Mouse (Mus musculus): Measurements from ENCODE around the gene Lama2.

Lama2 gene

DNA sequence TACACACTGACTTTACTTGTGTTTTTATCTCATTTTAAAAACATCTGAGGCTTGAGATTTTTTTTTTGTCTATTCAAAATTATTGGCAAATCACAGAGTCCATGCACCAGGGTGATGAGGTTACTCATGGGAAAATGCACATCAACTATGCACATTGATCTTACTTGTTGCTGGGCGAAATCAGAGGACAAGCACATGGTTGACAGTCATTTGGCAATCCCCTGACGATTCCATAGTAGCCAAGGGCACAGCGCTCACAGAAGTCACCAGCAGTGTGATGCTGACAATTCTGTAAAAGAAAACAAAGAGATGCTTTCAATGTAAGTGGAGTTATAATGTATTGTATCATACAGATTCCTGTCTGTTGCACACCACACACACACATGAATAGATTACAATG lies 454.8 kb downstream of the Lama2 start:
- Histone ChIP-seq H3K27me3 (ENCODE audit: control insufficient read depth, insufficient read depth, low read length, poor library complexity, severe bottlenecking) (no peaks in the 10 kb centered on the region), H3K36me3 (ENCODE audit: control insufficient read depth, insufficient read depth, low read length, poor library complexity, severe bottlenecking) (no peaks in the 10 kb centered on the region)
- no peak for DNase-seq (ENCODE audit: low read depth, low spot score)

DNA sequence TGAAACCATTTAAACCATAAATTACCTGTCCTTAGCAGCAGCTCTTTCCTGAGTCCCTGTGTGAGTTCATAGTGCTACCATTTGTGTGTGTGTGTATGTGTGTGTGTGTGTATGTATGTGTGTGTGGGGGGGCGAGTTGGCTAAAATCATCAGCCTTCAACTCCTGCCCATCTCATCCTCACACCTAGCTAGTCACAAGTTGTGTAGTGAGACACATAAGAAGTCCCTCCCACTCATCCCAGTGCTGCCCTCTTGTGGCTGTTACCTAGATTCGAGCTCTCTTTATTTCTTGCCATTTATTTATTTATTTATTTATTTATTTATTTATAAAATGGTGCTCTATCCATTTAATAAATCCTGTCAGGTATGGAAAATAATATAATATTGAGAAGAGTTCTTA lies 457.2 kb downstream of the Lama2 start:
- no peaks in the 10 kb centered on the region for H3K27me3 ChIP-seq (ENCODE audit: control insufficient read depth, insufficient read depth, low read length, poor library complexity, severe bottlenecking)
- no peak for DNase-seq (ENCODE audit: low read depth, low spot score)
- no peaks in the 10 kb centered on the region for H3K36me3 ChIP-seq (ENCODE audit: control insufficient read depth, insufficient read depth, low read length, poor library complexity, severe bottlenecking)

GRCm38 (mm10) chr10:27150220-27150619 lies 469.3 kb downstream of the Lama2 start:
- DNase-seq (ENCODE audit: low read depth, low spot score), result no peak
- no peaks in the 10 kb centered on the region for H3K27me3 ChIP-seq (ENCODE audit: control insufficient read depth, insufficient read depth, low read length, poor library complexity, severe bottlenecking)
- H3K36me3 ChIP-seq (ENCODE audit: control insufficient read depth, insufficient read depth, low read length, poor library complexity, severe bottlenecking), result no peaks in the 10 kb centered on the region

- DNase-seq (ENCODE audit: low read depth, low spot score), result no peak
- Histone ChIP-seq H3K27me3 (ENCODE audit: control insufficient read depth, insufficient read depth, low read length, poor library complexity, severe bottlenecking) (no peaks in the 10 kb centered on the region), H3K36me3 (ENCODE audit: control insufficient read depth, insufficient read depth, low read length, poor library complexity, severe bottlenecking) (no peaks in the 10 kb centered on the region)
Measured at GRCm38 (mm10) chr10:27140422-27140821, 479.1 kb downstream of the Lama2 start.

- Histone ChIP-seq H3K36me3 (ENCODE audit: control insufficient read depth, insufficient read depth, low read length, poor library complexity, severe bottlenecking) (no peaks in the 10 kb centered on the region), H3K27me3 (ENCODE audit: control insufficient read depth, insufficient read depth, low read length, poor library complexity, severe bottlenecking) (no peaks in the 10 kb centered on the region)
- DNase-seq (ENCODE audit: low read depth, low spot score), result no peak
Measured at GRCm38 (mm10) chr10:27135768-27136167, 483.8 kb downstream of the Lama2 start.

DNA sequence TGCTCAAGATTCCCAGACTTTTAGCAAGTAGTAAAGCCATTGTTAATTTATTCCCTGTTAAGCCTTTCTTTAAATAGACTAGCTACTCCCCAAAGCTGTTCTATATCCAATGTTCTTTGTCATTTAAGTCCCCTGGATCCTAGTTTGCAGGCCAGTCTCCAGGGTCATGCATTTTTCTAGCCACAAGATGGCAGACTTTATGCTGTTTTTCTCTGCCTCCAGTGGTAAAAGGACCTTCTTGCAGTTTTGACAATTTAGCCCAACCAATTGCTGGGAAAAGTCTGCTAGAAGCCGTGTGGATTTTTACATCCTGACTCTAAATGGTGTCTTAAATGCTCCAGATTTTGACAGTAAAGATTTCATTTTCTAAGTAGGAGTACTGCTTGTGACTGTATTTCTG lies 486.4 kb downstream of the Lama2 start:
- no peak for DNase-seq (ENCODE audit: low read depth, low spot score)
- Histone ChIP-seq H3K36me3 (ENCODE audit: control insufficient read depth, insufficient read depth, low read length, poor library complexity, severe bottlenecking) (no peaks in the 10 kb centered on the region), H3K27me3 (ENCODE audit: control insufficient read depth, insufficient read depth, low read length, poor library complexity, severe bottlenecking) (no peaks in the 10 kb centered on the region)

DNA sequence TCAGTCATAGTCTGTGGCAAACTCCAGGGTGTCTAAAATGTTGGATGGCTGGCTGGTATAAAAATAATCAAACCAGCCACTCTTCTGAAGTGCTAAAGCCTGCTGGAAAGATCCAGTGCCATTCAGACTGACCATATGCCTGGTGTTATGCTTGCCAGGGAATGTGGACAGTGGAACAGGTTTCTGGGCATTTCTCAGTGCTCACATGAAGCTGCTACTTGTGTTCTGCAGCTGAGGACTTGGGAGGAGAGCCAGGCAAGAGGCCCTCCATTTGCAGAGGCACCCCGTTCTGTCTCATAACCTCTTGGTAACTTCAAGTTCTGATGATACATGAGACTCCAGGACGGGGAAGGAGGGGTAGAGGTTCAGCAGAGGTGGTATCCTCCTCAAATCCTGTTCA lies 492.1 kb downstream of the Lama2 start:
- H3K36me3 ChIP-seq (ENCODE audit: control insufficient read depth, insufficient read depth, low read length, poor library complexity, severe bottlenecking), result no peaks in the 10 kb centered on the region
- DNase-seq (ENCODE audit: low read depth, low spot score), result no peak
- no peaks in the 10 kb centered on the region for H3K27me3 ChIP-seq (ENCODE audit: control insufficient read depth, insufficient read depth, low read length, poor library complexity, severe bottlenecking)

DNA sequence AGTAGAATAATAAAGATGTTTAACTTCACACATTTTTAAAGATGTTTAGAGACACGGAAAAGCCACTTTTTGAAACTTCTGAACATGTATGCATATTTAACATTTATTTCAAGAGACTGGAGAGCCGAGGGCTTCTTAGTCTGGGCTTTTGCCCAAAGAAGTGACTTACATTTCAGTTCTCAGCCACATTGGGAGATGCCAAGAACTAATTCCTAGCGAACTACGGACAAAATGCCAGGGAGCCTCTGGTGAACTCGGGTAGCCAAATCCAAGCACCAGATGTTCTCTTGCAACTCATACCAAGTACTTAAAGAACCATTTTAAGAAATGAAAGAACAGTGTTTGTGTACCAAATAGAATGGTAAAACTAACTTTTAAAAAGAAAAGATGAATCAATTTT lies 495.8 kb downstream of the Lama2 start:
- no peaks in the 10 kb centered on the region for H3K36me3 ChIP-seq (ENCODE audit: control insufficient read depth, insufficient read depth, low read length, poor library complexity, severe bottlenecking)
- DNase-seq (ENCODE audit: low read depth, low spot score), result no peak

GRCm38 (mm10) chr10:27117815-27118214 lies 501.7 kb downstream of the Lama2 start:
- Histone ChIP-seq H3K36me3 (ENCODE audit: control insufficient read depth, insufficient read depth, low read length, poor library complexity, severe bottlenecking) (no peaks in the 10 kb centered on the region), H3K27me3 (ENCODE audit: control insufficient read depth, insufficient read depth, low read length, poor library complexity, severe bottlenecking) (no peaks in the 10 kb centered on the region)
- DNase-seq (ENCODE audit: low read depth, low spot score), result no peak

More for the DNA sequence above, 495.8 kb downstream of the Lama2 start:
- H3K27me3 ChIP-seq (ENCODE audit: control insufficient read depth, insufficient read depth, low read length, poor library complexity, severe bottlenecking), result no peaks in the 10 kb centered on the region

DNA sequence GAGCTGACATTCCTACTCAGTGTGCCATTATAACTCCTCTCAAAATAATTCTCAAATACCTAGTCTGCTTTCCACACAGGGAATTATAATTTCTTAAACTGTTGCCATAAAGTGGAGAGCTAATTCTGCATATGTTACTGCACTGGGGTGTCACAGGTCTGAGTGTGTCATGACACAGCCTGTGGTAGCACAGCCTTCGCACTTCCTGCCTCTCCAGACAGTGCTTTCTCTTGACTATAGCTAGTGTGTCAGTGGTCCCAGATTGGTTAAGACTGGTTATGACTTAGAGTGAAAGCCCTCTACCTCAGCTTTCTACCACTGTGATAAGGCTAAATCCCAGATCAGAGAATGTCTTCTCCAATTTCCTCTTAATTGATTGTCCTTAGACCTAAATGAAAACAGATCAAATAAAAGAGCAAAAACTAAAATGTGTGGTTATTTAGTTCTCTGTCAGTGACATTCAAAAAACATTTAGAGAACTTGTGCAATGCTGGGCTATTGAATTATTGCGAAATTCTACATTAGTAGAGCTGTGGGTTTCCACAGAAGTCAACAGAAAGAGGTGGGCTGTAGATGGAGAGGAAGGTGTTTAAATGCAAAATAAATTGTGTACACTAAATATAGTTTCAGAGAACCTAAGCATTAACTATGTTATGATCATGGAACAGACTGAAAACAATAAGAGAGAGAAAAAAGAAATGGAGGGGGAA lies 502.5 kb downstream of the Lama2 start:
- H3K27me3 ChIP-seq (ENCODE audit: control insufficient read depth, insufficient read depth, low read length, poor library complexity, severe bottlenecking), result no peaks in the 10 kb centered on the region
- DNase-seq (ENCODE audit: low read depth, low spot score), result no peak
- H3K36me3 ChIP-seq (ENCODE audit: control insufficient read depth, insufficient read depth, low read length, poor library complexity, severe bottlenecking), result no peaks in the 10 kb centered on the region

- Histone ChIP-seq H3K36me3 (ENCODE audit: control insufficient read depth, insufficient read depth, low read length, poor library complexity, severe bottlenecking) (no peaks in the 10 kb centered on the region), H3K27me3 (ENCODE audit: control insufficient read depth, insufficient read depth, low read length, poor library complexity, severe bottlenecking) (no peaks in the 10 kb centered on the region)
- no peak for DNase-seq (ENCODE audit: low read depth, low spot score)
Measured at GRCm38 (mm10) chr10:27114131-27114530, 505.4 kb downstream of the Lama2 start.

- no peak for DNase-seq (ENCODE audit: low read depth, low spot score)
- Histone ChIP-seq H3K36me3 (ENCODE audit: control insufficient read depth, insufficient read depth, low read length, poor library complexity, severe bottlenecking) (no peaks in the 10 kb centered on the region), H3K27me3 (ENCODE audit: control insufficient read depth, insufficient read depth, low read length, poor library complexity, severe bottlenecking) (no peaks in the 10 kb centered on the region)
Measured at GRCm38 (mm10) chr10:27103811-27104210, 515.7 kb downstream of the Lama2 start.

GRCm38 (mm10) chr10:27101800-27102353 lies 517.7 kb downstream of the Lama2 start:
- Histone ChIP-seq H3K36me3 (ENCODE audit: control insufficient read depth, insufficient read depth, low read length, poor library complexity, severe bottlenecking) (no peaks in the 10 kb centered on the region), H3K27me3 (ENCODE audit: control insufficient read depth, insufficient read depth, low read length, poor library complexity, severe bottlenecking) (no peaks in the 10 kb centered on the region)
- DNase-seq (ENCODE audit: low read depth, low spot score), result no peak

- DNase-seq (ENCODE audit: low read depth, low spot score), result no peak
- no peaks in the 10 kb centered on the region for H3K27me3 ChIP-seq (ENCODE audit: control insufficient read depth, insufficient read depth, low read length, poor library complexity, severe bottlenecking)
- no peaks in the 10 kb centered on the region for H3K36me3 ChIP-seq (ENCODE audit: control insufficient read depth, insufficient read depth, low read length, poor library complexity, severe bottlenecking)
Measured at GRCm38 (mm10) chr10:27077113-27077512, 542.4 kb downstream of the Lama2 start.

- no peak for DNase-seq (ENCODE audit: low read depth, low spot score)
- Histone ChIP-seq H3K36me3 (ENCODE audit: control insufficient read depth, insufficient read depth, low read length, poor library complexity, severe bottlenecking) (no peaks in the 10 kb centered on the region), H3K27me3 (ENCODE audit: control insufficient read depth, insufficient read depth, low read length, poor library complexity, severe bottlenecking) (no peaks in the 10 kb centered on the region)
Measured at GRCm38 (mm10) chr10:27068794-27069435, 550.6 kb downstream of the Lama2 start.
